Mouse (Mus musculus): ENCODE measurements around the gene Sorcs2.

DNA sequence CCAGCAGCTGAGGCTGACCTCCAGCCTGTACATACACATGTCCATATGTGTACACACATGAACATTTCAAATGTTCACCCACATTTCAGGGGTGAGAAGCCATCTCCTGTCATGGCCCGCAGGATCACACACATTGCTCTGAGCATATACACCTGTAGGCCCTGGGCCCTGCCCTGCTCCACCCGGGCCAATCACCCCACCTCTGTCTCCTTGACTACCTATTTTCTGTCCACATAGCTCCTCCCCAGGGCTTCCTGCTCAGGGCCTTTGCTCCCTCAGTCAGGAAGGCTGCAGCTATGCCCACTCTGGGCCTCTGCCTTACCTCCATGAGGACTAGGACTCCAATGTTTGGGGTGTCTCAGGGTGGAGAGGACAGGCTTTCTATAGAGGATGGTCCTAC is 44.7 kb downstream of the Sorcs2 start:
- no peak for TF ChIP-seq CTCF (IDR thresholded peaks at IDR 0.05; ENCODE audit: extremely low read depth, insufficient read depth, low read length)
- no peak for TF ChIP-seq POLR2A (IDR thresholded peaks at IDR 0.05; ENCODE audit: extremely low read depth, insufficient read depth, low read length)
